Mouse (Mus musculus): ENCODE data around the gene Snrpg.
"Not testable (repeated sequence)": the region's sequence is repeated elsewhere in the genome, so short reads cannot be mapped to it uniquely, and the experiment has no call there.

Snrpg gene

DNA sequence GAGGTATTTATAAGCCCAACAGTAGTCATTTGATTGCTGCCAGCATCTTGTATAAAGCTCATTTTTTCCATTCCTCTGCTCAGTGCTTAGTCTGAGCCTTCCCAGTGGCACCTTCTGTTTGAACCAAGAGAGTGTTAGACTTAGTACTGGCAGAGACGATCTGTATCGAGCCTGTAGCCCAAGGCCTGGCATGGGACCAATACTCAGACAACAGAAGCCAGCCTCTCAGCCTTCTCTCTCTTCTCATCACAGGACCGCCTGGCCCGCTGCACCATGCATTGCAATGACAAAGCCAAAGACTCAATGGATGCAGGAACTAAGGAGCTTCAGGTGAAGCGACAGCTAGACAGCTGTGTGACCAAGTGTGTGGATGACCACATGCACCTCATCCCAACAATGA is 2.6 kb upstream of the Snrpg start:
- no peak for DNase-seq

DNA sequence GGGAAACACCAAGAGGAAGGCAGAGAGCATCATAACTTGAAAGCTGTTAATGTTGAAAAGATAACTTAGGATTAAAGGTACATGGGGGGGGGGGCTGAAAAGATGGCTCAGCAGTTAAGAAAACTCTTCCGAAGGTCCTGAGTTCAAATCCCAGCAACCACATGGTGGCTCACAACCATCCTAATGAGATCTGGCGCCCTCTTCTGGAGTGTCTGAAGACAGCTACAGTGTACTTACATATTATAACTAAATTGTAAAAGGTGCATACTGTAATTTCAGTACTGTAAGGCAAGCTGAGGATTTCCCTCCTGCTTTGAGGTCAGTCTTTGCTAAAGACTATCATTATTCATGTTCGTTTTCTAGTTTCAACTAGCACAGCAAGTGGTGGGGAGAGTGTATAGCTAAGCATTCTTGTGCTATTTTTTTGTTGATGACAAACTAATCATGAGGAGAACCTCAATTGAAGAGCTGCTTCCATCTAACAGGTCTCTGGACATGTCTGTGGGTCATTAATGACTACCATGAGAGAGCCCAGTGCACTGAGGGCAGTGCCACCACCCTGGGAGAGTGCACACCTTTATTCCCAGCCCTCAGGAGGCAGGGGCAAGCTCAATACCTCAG is 901 bp upstream of the Snrpg start:
- DNase-seq, result peak; percentile 53

DNA sequence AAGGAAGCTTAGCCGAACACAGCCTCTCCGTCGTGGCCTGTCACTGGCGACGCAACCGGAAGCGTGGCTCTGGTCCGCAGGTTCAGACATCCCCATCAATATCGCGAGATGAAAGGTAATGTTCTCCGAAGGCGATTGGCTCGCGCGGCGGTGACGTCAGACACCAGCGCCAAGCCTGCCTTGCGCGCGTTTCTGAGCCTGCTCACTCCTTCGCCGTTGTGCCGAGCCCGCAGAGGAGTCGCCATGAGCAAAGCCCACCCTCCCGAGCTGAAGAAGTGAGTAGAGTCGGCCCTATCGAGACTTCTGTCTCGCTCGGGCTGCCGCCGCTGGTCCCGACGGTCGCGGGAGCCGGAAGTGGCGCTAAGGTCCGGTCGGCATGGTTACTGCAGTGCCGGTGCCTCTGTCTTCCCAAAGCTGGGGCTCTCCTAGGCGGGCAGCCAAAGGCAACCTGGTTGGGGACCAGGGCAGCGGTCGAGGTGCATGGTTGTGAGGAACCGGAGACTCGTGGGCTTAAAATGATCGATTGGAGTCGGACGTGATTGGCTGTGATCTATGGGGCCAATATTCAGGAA is 322 bp downstream of the Snrpg start:
- DNase-seq, result peak; percentile 94

DNA sequence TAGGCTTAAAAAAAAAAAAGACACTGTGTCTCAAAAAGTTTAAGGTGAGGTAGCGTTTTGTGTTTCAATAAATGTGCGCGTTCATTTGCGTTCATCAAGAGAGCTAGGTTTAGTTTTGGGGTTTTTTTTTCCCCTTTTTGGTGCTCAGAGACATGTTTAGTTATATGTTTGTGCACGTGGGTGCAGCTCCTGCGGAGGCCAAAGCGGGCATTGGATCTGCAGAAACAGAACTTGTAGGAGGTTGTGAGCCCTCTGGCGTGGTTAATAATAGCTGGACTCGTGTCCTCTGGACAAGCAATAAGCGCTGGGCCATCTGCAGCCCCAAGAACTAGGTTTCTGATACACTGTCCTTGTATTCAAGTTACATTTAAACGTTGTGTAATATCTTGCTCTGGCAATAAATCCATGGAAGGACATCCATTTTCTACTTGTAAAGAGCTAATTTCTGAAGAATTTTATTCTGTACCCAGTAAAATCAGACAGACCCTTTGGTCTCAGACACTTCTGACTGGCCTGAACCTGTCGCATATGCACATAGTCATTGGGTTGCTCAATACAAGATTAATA is 929 bp downstream of the Snrpg start:
- DNase-seq, result no peak

DNA sequence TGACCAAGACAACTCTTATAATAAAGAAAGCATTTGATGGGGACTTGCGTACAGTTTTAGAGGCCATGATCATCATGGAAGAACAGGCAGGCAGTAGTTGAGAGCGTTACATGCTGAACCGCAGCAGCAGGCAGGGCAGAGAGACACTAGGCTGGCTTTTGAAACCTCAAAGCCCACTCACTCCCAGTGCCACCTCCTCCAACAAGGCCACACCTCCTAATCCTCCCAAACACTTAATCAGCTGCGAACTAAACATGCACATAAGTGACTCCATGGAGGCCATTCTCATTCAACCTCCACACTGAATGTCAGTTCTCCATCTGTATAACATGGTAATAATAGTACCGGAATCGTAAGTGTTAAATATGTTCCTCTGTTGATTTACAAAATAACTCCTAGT is 2.5 kb downstream of the Snrpg start:
- no peak for DNase-seq

DNA sequence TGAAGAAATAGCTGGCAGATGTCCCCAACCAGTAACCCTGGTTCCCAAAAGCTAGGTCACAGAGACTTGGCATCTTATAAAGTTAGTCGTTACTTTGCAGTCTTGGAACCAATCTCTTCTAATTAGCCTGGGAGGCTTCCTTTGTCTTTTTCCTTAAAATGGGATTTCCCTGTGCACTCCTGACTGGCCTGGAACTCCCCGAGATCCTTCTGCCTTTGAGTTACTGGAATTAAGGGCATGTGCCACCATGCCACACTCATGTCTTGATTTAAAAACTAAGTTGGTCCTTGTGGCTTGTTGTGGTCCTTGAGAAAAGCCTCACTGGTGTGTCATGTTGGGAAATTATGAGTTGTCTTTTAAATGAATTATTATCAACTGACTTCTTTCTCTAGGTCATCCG is 7.2 kb downstream of the Snrpg start:
- DNase-seq, result no peak

DNA sequence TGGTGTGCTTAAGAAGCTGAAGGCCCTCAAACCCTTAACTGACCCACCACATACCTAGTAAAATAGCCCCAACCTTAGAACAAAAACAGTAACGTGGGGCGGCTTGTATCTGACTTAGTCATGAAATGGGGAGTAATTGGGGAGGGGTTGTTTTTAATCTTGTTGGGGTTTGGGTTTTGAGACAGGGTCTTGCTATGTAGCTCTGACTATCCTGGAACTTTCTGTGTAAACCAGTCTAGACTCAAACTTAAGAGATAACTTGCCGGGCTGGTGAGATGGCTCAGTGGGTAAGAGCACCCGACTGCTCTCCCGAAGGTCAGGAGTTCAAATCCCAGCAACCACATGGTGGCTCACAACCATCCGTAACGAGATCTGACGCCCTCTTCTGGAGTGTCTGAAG is 9.0 kb downstream of the Snrpg start:
- not testable (repeated sequence) for DNase-seq

DNA sequence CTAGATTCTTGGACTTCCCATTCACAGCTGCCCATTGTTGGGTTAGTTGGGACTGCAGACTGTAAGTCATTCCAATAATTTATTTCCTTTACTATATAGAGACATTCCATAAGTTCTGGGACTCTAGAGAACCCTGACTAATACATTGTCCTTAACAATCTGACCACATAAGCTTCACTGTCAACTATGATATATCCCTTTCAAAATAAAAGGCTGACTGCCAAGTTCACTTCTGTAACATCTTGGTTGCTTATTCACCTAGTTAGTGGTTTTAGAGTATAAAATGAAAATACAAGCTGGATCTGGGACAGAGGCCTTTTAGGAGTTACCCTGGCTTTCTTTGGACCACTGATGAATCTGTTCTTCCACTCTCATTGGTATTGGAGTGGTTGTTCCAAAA is 11.4 kb downstream of the Snrpg start:
- DNase-seq, result no peak

DNA sequence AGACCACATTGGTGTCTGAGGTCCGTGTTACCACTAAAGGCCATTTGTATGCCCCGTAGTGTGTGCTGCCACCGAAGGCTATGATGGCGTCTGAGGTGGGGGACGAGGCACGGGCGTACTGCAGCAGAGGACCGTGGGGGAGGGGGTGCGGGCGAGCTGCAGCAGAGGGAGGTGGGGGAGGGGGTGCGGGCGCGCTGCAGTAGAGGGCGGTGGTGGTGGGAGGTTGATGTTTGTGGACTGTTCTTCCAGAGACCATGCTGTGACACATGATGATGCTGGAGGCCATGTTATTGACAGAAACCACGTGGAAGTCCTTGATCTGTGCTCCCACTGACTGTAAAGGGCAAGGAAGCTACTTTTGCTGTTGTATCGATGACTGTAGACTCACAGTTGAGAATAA is 12.3 kb downstream of the Snrpg start:
- peak; percentile 23 for DNase-seq

DNA sequence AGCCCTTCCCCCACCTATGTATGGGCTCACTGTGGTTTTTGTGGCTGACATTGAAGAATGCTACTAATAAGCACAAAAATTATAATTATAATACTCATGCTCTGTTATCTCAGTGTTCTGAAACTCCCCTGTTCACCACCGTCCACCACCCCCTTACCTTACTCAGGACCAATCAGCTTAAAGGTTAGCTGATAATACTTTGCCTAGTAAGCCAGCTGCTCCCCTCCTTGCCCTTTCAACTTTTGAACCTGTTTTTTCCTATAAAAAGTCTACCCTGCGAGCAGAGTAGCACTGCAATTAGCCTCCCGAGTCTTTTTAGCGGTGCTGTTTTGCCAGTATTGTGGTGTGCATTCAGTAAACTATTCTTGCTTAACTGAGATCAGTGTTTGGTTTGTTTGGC is 13.6 kb downstream of the Snrpg start:
- no peak for DNase-seq

DNA sequence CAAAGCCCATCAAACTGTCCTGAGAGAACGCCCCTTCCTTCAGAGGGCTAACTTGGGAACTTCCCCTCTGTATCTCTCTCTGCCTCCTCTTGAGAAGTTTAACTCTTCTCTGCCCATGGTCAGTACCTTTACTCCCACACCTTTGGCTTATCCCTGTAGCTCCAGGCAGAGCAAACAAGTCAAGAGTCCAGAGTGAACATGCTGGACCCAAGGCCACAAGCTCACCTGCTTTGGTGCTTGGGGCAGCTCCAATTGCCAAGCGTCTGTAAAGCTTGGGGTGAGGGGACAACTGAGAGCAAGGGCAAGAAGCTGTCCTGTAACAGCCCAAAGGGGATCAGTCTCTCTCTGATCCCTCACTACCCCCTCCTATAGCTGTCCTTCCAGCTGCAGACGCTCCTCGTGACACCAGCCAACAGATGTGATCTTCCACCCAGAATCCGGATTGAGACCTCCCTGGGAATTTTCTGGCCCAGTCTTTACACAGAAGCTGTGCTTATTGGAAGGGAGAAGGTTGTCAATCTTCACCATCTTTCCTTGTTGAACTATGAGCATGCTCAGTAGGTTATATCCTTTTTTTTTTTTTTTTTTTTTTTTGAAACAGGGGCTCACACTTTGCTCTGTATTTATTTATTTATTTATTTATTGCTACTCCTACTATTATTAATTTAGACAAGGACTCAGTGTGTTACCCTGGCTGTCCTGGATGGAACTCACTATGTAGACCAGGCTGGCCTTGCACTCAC is 14.4 kb downstream of the Snrpg start:
- DNase-seq, result no peak

DNA sequence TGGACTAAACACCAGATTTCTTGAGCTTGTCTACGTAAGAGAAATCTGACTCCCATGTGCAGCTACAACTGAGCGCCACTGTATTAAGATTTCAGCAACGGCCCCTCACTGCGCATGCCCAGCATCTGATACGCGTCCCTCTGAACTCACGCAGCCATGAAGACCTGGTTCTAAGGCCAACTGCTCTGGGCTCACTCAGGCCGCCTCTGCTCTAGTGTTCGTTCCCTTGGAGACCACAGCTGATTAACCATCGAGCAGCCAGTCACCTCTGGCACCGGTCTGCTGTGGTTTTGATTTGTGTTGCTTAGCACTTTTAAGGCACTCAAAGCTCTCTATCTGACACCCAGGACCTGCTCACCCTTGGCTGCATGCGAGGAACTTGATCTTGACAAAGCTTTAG is 16.2 kb downstream of the Snrpg start:
- no peak for DNase-seq

DNA sequence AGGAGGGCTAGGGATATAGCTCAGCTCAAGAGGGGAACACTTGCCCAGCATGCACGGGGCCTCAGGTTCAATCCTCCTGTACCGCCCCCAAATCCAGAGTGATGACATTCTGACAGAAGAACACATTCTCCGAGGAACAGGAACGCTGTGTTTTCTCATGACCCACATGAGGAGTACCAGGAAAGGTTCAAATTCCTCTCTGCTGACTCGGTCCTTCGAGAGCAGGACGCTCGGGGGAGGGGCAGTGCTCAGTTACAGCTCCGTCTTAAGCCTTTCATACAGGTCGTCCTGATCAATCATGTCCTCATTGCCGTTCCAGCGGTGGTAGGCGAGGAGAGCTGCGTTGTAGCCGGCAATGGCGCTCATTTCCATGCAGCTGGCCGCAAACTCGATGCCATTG is 17.4 kb downstream of the Snrpg start:
- DNase-seq, result no peak

DNA sequence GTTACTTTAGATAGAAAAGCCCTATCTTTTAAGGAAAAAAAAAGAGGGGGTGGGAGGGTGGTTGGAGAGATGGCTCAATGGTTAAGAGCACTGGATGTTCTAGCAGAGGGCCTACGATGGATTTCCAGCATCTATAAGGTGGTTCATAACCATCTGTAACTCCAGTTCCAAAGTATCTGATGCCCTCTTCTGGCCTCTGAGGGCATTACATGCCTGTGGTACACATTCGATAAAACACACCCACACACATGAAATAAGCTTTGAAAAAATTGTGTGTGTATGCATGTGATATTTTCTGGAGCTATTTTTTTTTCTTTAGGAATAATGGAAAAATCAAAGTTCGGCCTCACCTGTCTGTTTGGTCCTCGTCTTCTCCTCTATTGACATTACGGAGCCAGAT is 20.2 kb downstream of the Snrpg start:
- DNase-seq, result peak; percentile 27

DNA sequence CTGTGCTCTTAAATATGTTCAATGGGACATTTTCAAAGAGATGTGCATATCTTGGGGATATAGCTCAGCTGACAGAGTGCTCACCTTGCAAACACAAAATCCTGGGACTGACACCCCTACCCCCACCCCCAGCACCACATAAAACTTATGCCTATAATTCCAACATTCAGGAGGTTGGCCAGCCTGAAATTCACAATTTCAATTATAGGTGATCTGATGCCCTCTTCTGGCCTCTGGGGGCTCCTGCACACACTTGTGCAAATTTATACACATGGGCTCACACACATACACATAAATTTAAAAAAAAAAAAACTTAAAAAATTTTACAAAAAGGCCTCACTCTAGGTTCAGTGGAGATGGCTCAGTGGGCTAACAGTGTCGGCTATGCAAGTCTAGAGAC is 22.1 kb downstream of the Snrpg start:
- DNase-seq, result no peak

DNA sequence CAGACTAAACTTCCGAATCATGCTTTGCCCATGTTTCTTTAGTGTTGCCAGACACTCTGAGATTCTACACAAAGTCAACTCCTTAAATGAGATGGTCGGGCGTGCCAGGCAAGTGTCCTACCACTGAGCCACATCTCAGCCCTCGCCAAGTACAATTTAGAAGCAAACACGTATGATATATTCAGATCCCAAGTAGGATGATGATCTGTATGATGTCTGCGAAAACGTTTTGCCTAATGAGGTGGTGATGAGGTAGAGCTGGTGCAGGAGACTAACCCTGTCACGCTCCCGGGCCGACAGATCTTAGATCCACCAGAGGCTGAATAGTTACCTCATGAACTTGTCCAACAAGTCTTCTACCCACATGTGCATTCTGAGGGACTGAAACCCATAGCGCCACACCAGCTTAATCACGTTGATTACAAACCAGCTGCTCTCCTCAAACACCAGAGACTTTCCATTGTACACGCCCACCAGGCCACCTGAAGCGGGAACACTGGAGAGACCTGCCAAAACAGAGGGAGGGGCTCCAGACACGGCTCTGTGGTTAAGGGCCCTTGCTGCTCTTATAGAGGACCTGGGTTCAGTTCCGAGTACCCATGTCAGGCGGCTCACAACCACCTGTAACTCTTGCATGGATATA is 23.1 kb downstream of the Snrpg start:
- no peak for DNase-seq

DNA sequence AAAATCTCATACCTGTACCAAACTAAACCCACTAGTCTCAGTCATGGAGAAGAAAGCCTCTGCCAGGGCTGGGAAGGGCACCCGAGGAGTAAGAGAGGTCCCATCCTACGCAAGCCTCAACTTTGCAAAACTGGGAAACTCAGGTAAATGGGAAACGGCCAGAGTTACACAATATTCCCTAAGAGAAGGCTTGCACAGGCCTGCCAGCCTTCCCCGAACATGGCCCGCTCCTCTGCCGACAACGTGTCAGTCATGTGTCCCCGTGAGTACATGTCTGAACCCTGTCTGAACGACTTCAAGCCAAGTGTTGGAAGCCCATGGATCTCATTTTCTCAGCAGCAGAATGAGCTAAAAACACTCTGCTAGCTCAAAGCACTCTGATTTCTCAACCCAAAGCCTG is 23.9 kb downstream of the Snrpg start:
- DNase-seq, result no peak

DNA sequence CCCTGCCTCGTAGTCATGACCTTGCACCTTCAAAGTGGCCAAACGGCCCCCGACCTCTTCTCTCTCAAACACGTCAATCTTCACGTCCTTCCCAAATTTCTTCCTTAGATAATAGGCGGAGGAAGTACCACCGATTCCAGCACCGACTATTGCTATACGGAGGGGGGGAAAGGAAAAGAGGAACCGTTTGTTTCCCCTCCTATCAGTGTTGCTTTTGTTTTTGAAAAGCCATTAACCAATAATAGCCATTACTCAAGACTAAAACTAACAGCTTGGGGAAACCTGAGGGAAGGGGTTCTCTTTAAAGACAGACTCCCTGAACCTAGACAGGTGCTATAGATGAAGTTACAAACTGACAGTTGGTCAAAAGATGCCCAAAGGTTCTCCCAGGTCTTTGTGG is 24.9 kb downstream of the Snrpg start:
- DNase-seq, result no peak

DNA sequence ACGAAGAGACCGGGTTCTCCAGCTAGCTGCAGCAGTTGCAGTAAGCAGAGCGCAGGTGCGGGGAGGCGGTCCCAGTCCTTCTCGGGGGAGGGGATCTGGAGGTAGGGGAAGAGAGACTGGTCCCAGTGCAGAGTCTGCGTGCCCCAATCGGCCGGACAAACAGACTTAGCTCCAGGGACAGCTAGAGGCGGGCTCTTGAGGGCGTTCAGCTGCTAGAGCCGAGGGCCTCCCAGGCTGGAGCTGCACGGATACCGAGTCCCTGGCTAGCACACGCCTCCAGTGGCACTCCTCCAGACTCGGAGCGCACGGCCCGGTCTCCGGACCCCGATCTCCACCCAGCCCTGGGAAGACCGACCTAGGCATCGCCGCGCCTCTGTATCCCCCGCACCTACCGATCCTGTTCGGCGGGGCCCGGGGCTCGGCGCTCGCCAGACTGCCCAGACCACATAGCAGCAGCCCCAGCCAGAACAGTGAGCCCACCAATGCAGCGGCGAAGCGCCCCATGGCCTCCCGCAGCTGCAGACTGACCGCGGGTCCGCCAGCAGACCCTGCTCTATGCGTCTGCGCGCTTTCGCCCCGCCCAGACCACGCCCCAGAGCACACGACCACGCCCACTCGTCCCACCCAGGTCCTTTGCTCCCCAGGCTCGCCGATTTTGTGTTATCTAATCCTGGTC is 25.6 kb downstream of the Snrpg start, which contains the start of gene Pcyox1:
Gene Pcyox1, minus strand, starts transcription at position 574 of the 676 bp plus-strand sequence.
- DNase-seq, result peak; percentile 91

DNA sequence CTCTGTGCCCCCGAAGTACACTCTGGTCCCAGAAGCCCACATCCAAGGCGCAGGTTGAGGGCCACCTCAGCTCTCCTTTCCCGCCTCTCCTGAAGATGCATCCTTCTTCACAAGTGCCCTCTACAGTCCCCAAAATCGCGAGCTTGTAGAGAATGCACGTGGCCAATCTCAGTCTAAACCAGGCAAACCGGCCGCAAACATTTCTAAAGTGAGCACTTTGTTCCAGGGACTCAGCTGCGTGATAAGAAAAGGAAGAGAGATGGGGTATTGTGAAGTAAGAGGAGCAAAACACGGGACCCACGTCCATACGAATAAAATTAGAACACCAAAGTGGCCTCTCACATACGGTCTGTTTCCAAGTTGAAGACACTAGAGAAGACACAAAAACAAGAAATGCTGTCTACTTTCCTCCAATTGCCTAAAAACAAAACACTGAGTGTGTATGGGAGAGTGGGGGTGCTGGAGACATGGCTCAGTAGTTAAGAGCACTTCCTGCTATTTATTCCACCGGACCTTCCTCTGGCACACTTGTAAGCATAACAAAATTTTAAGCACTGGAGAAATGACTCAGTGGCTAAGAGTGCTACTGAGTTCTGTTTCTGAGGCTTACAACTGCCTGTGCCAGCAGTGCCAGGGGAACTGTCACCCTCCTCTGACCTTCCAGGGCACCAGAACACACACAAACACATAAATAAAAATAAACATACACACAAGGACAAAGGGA is 26.3 kb downstream of the Snrpg start:
- no peak for DNase-seq

DNA sequence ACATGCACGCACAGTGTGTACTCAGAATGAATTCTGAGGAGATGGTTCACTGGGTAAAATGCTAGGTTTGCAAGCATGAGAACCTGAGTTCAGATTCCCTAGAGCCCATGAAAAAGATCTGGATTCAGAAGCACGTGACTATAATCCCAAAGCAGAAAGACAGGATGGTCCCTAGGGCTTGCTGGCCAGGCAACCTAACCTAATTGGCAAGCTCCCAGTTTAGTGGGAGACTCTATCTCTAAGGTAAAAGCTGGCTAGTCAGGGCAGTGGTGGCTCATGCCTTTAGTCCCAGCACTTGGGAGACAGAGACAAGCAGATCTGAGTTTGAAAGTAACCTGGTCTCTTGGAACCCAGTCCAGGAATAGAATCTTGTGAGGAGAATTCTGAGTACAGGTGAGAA is 27.9 kb downstream of the Snrpg start:
- DNase-seq, result no peak

DNA sequence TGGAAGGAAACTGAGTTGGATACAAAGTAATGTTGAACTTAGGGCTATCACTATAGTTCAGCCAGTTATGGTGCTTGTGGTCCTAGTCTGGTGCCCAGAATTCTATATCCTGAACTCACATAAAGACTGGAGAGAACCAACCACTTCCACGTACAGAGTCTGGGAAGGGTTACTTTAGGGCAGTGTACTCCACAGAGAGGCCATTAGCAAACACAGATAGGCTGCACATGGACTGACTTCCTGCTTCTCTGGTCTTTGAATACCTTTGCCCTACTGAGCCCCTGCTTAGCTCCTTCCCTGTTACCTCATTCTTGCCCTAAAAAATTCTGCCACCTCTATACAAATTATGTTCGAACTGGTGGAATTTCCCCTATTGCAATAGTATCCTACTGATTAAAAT is 28.9 kb downstream of the Snrpg start:
- no peak for DNase-seq
